27 mouse cellular contexts compared by ENCODE assay signal in the genomic region with DNA sequence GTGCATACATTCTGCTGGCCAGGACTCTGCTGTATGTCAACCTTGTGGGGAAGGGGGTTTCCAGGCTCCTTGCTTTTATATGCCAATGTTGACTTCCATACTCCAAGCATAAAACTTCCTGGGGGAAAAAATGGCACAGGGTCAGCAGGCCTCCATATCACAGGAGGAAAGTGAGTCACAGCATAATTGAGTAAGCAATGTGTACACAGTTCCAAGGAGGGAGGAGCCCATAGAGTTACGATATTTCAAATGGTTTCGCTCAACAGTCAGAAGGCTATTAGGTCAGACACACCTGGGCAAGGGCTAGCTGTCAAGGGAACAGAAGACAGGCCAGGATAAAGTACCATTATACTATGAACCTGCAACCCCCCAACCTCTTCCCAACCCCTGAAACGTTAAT. TPM values are rescaled to one million over a fixed set of nuclear protein-coding genes. Genes with fewer than 3 reads are reported as not detected.
DNase-seq lines count a peak whose midpoint lies in the region; ATAC-seq lines count a peak whose summit lies in the region.
"Had no signal": no experiment of that assay in that cellular context is flagged by ENCODE, and none has a peak within 500 bp of the region (broad histone marks: within the 10 kb centered on the region; RNA-seq: fewer than 3 reads in every experiment).

No protein-coding gene starts in this region.

- peak; percentile 55 for DNase-seq in lung, postnatal 36 days
- no peak for DNase-seq in lung, postnatal 4 days
- DNase-seq in adipocyte (ENCODE audit: low spot score): peak; percentile 46
- DNase-seq in large intestine, adult 2 months (ENCODE audit: low read depth, low spot score): peak; percentile 31
- DNase-seq in kidney, postnatal 4 days: no peak
- no peak for DNase-seq in retina, embryonic 14.5 days (ENCODE audit: low spot score)
- DNase-seq: adrenal gland, postnatal 10 days; cerebellum, adult 11 months; cerebellum, adult 9-10 months; cerebellum, postnatal 36 days; embryo, embryonic 11 days; heart, postnatal 14 days; kidney, adult 9 months; kidney, postnatal 10 days; thymus, adult 18-20 months; thymus, postnatal 25 days had no signal

- no peak overlapping the region for H3K4me2 ChIP-seq in forebrain, embryonic 12.5 days
- H3K4me2 ChIP-seq: embryonic facial prominence, embryonic 12.5 days; limb, embryonic 13.5 days; liver, embryonic 11.5 days; lung, embryonic 15.5 days; midbrain, embryonic 11.5 days had no signal

- H3K27ac ChIP-seq in forebrain, embryonic 12.5 days: no peak overlapping the region
- H3K27ac ChIP-seq: embryonic facial prominence, embryonic 12.5 days; forebrain, embryonic 10.5 days; hindbrain, embryonic 10.5 days; limb, embryonic 13.5 days; lung, embryonic 15.5 days had no signal

- WGBS in large intestine, adult 2 months: 24% methylated on average over 3 of the region's 3 CpGs
- WGBS in forebrain, embryonic 12.5 days: 63% methylated on average over 3 of the region's 3 CpGs

- peaks cover 9% of the 10 kb centered on the region for H3K4me1 ChIP-seq in forebrain, embryonic 12.5 days

- H3K27me3 ChIP-seq in forebrain, embryonic 12.5 days: peaks cover 15% of the 10 kb centered on the region
- H3K27me3 ChIP-seq: lung, embryonic 15.5 days had no signal

- H3K9me3 ChIP-seq in forebrain, embryonic 12.5 days: no peaks in the 10 kb centered on the region
- H3K9me3 ChIP-seq: embryonic facial prominence, embryonic 12.5 days; forebrain, embryonic 10.5 days; hindbrain, embryonic 10.5 days; lung, embryonic 15.5 days had no signal

- no peak overlapping the region for H3K4me3 ChIP-seq in forebrain, embryonic 12.5 days (replicated peaks)
- H3K4me3 ChIP-seq: embryonic facial prominence, embryonic 12.5 days; forebrain, embryonic 10.5 days; hindbrain, embryonic 10.5 days; limb, embryonic 13.5 days; lung, embryonic 15.5 days had no signal

- H3K9ac ChIP-seq in forebrain, embryonic 12.5 days: no peak overlapping the region
- H3K9ac ChIP-seq: embryonic facial prominence, embryonic 12.5 days; limb, embryonic 13.5 days; lung, embryonic 15.5 days had no signal

- ATAC-seq in forebrain, embryonic 12.5 days (ENCODE audit: low FRiP score): no peak
- ATAC-seq: forebrain, embryonic 16.5 days; hindbrain, embryonic 16.5 days; midbrain, embryonic 16.5 days had no signal

- peaks cover 7% of the 10 kb centered on the region; the same call in 1 of the 2 replicates for H3K36me3 ChIP-seq in forebrain, embryonic 12.5 days (replicated peaks)

RNA-seq across cellular contexts. Expression of a gene that starts 1.7 kb away (rescaled TPM):
- 31.4 and 33.8 TPM in 2 replicates for polyA plus RNA-seq in large intestine, adult 2 months (2012; rRNA removed)
- polyA plus RNA-seq in forebrain, embryonic 12.5 days (2016; fragmentation: Nextera tagmentation; extraction: Ambion mirVana): 171 and 177 TPM in 2 replicates

Comparison
In these comparisons a context has a peak if more than half of its experiments do, and no peak if none do; other contexts are left out.
1. DNase-seq: peak in lung, postnatal 36 days (single experiment), adipocyte (single experiment) and large intestine, adult 2 months (single experiment); none in lung, postnatal 4 days (0 of 2), kidney, postnatal 4 days (0 of 2) and retina, embryonic 14.5 days (single experiment).